Mouse (Mus musculus) embryonic fibroblast, embryonic 13.5 days (primary cell): ENCODE results near the gene Sec62. TPM values are rescaled to one million over a fixed set of nuclear protein-coding genes. Genes with fewer than 3 reads are reported as not detected.
A peak's percentile ranks its signal among the peaks of the same experiment; 100 is the strongest.

Experiments
- H3K27ac ChIP-seq: 2 replicates; pipeline ENCODE4 v1.5.1; 2012; ENCODE audit warnings: low read length, control low read depth, inconsistent platforms; ENCODE audit not compliant: insufficient read depth
- H3K4me1 ChIP-seq: 2 replicates; pipeline ENCODE4 v1.6.1; 2011; ENCODE audit warnings: low read length; ENCODE audit not compliant: control insufficient read depth, insufficient read depth
- H3K4me3 ChIP-seq: 2 replicates; pipeline ENCODE4 v1.5.1; 2011; ENCODE audit warnings: mild to moderate bottlenecking, control low read depth, low read length; ENCODE audit not compliant: insufficient read depth
- CTCF ChIP-seq: IDR thresholded peaks from 2 replicates; pipeline ENCODE4 v1.5.1; 2011; ENCODE audit warnings: mild to moderate bottlenecking, control low read depth, low read length, moderate library complexity, borderline replicate concordance; ENCODE audit not compliant: insufficient read depth
- POLR2A ChIP-seq: IDR thresholded peaks from 2 replicates; pipeline ENCODE4 v1.6.1; 2011; ENCODE audit warnings: low read depth, mild to moderate bottlenecking, control low read depth, low read length, moderate library complexity
- polyA plus RNA-seq: library from polyadenylated mRNA; stranded (reverse); fragments of >200 nt; gene quantifications from 2 replicates; pipeline ENCODE4 v1.2.4, GENCODE M21; 2011; ENCODE audit warnings: low read depth; ENCODE audit not compliant: missing spikeins, insufficient read length

Gene Sec62
- polyA plus RNA-seq, 1 experiment, result 97.4 TPM

GRCm38 (mm10) chr3:30769755-30770515, 22.7 kb upstream of the Sec62 start:
- Histone ChIP-seq H3K4me1 (no peaks in the 10 kb centered on the region), H3K27ac (no peak overlapping the region), H3K4me3 (no peak overlapping the region)
- no peak for TF ChIP-seq CTCF
- TF ChIP-seq POLR2A, result no peak

- no peak for TF ChIP-seq CTCF
- no peak for TF ChIP-seq POLR2A
- no peaks in the 10 kb centered on the region for H3K4me1 ChIP-seq
- no peak overlapping the region for H3K4me3 ChIP-seq
- H3K27ac ChIP-seq, result no peak overlapping the region
These were observed 21.1 kb upstream of the Sec62 start for GRCm38 (mm10) chr3:30771560-30771959.

DNA sequence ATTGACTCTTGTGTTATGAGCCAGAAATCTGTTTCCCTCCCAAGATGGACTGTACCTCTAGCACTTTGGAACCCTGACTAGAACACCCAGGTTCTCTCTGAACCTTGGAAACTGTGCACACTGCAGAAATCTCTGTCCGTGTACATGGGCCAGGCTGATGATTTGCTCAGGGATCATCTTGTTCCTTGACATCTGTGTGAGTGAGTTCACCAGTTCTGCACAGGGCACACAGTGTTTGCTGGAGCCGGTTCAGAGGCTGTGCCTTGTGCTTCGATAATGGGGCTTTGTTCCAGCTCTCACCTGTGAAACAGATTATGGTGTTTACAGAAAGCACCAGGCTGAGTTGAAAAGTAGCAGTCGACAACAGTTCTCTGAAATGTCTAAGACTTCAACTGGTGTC, 20.0 kb upstream of the Sec62 start:
- TF ChIP-seq POLR2A (no peak), CTCF (no peak)
- no peak overlapping the region for H3K4me3 ChIP-seq

DNA sequence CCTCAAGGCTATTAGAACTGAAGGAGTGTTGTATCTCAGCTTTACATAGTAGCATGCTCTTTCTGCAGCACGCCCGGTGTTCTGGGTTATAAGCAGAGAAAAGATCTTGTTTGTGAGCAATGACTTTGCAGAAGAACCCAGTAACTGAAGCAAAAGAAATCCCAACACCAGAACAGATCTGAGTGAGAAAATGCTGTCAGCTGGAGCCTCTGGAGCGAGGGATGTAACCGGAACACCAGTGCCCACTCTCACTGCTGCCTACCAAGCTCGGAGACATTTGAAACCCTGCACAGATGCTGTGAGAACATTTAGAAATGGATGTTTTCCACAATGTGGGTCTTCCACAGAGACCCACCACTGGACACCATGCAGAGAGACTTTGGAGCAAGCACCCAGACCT, 18.0 kb upstream of the Sec62 start:
- Histone ChIP-seq H3K27ac (no peak overlapping the region), H3K4me1 (no peaks in the 10 kb centered on the region), H3K4me3 (no peak overlapping the region)
- TF ChIP-seq POLR2A (no peak), CTCF (no peak)

More for the DNA sequence above, 20.0 kb upstream of the Sec62 start:
- no peaks in the 10 kb centered on the region for H3K4me1 ChIP-seq
- H3K27ac ChIP-seq, result no peak overlapping the region

DNA sequence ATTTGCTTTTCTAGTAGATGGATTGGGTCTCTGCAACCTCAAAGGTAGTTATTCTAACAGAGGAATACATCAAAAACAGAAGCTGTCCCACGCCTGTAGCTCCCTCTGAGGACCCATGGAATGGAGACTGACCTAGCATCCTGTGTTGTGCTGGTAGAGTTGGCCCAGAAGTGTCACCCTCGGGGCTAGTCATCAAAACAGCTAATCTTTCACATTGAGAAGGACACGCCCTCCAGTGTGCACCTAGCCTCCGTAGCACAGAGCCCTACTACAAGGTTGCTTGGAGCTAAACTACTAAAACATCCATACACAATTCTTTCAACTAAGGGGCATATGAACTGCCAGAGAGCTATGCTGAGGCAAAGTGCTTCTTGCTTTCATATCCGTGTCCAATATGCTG, 14.7 kb upstream of the Sec62 start:
- Histone ChIP-seq H3K4me1 (no peaks in the 10 kb centered on the region), H3K27ac (no peak overlapping the region)
- no peak for TF ChIP-seq CTCF
- TF ChIP-seq POLR2A, result no peak

GRCm38 (mm10) chr3:30788531-30788930, 4.1 kb upstream of the Sec62 start:
- no peak overlapping the region for H3K4me3 ChIP-seq
- TF ChIP-seq CTCF (no peak), POLR2A (no peak)
- no peaks in the 10 kb centered on the region for H3K4me1 ChIP-seq
- no peak overlapping the region for H3K27ac ChIP-seq

More for the DNA sequence above, 14.7 kb upstream of the Sec62 start:
- H3K4me3 ChIP-seq, result no peak overlapping the region

GRCm38 (mm10) chr3:30793403-30794221, 937 bp downstream of the Sec62 start:
- 0 out of 2 replicates have a peak, but pooled peaks cover 2% of the 10 kb centered on the region for H3K4me1 ChIP-seq
- H3K4me3 ChIP-seq, result peak overlapping the region; percentile 71
- H3K27ac ChIP-seq, result peak overlapping the region; percentile 14; the same call in 1 of the 2 replicates
- TF ChIP-seq CTCF, result no peak
- no peak for TF ChIP-seq POLR2A

GRCm38 (mm10) chr3:30802171-30802570, 9.5 kb downstream of the Sec62 start:
- Histone ChIP-seq H3K27ac (no peak overlapping the region), H3K4me3 (no peak overlapping the region), H3K4me1 (no peaks in the 10 kb centered on the region)
- TF ChIP-seq POLR2A (no peak), CTCF (no peak)

- no peak for TF ChIP-seq CTCF
- TF ChIP-seq POLR2A, result no peak
- Histone ChIP-seq H3K4me1 (no peaks in the 10 kb centered on the region), H3K27ac (no peak overlapping the region), H3K4me3 (no peak overlapping the region)
These were observed 20.2 kb downstream of the Sec62 start for GRCm38 (mm10) chr3:30812881-30813280.

GRCm38 (mm10) chr3:30818630-30819125, 26.0 kb downstream of the Sec62 start:
- no peak overlapping the region for H3K27ac ChIP-seq
- no peak for TF ChIP-seq POLR2A
- no peak for TF ChIP-seq CTCF
- H3K4me1 ChIP-seq, result 0 out of 2 replicates have a peak, but pooled peaks cover 3% of the 10 kb centered on the region
- no peak overlapping the region for H3K4me3 ChIP-seq
